Mouse (Mus musculus) kidney, adult 9 months (tissue): ENCODE data around the gene Smc1a.

Source experiments
- DNase-seq: peaks from one replicate; pipeline ENCODE4 v3.0.0; 2022

The Smc1a gene

DNA sequence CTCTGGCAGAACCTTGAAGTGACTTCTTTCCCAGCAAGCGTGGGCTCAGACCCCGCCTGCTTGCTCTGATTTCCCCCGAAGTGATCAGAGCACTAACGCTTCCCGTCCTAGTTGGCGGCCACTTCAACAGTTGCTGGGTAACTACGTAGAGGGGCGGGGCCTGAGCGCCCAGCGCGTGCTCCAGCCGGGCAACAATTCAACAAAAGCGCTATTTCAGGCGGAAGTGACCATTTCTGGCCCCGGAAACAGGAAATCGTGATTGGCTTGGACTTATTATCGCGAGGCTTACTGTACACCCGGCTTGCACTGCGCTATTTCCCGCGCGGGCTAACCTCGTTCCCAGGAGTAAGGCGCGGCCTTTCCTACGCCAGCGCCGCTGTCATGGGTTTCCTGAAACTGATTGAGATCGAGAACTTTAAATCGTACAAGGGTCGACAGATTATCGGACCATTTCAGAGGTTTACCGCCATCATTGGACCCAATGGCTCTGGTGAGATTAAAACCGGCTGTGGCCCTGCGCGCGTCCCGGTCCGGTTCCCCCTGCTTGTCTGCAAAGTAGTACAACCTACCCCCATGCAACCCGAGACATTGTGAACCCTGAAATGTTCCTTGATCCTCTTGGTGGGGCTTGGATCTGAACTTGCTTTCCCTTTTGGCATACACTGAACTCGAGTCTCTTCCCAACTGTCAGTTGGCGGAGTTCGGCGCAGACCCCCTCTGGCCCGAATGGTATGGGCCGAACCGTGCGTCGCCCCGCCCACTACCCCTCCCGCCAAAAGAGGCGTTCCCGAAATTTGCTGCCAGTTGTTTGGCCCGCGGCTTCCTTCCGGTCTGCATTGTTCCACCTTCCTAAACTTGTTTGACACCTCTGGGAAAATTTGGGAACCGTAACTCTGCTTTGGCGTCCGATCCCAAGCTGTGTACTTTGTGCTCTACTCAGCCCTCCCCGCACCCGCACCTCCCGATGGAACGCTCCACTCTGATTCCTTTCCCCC is at the start of gene Smc1a, which contains the start of gene Ribc1:
Smc1a (plus strand) TSS at position 278 of the 995 bp plus-strand sequence.
Ribc1 (minus strand) TSS at position 145 of the 995 bp plus-strand sequence.
- DNase-seq = peak; percentile 96

- no peak for DNase-seq
Measured at GRCm38 (mm10) chrX:151999006-151999710, 17.1 kb upstream of the Smc1a start.

DNA sequence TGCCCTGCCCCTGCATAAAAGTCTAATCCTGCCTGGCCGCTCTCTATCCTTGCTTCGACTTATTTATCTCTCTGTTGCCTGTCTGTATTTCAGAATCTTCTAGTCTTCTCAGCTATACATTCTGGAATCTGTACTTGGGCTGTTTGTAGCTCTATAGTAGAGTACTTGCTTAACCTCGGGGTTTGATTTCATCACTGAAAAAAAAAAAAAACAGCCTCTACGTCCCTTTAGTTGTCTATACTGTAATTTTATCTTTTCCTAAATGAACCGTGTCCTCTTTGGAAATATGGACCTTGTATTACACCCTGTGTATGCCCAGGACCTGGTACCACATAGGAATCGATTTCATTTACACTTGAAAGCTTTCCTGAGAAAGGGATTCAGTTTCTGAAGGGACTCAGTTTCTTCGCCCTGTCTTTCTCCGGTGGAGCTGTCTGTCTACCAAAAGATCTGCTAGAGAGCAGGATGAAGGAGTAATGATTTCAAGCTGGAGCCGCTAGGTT is 15.0 kb upstream of the Smc1a start:
- DNase-seq = no peak

GRCm38 (mm10) chrX:152001737-152002710 is 14.2 kb upstream of the Smc1a start, which contains the start of gene Hsd17b10:
Gene Hsd17b10, plus strand, starts transcription at chrX:152001845.
- peak; percentile 90 for DNase-seq

DNA sequence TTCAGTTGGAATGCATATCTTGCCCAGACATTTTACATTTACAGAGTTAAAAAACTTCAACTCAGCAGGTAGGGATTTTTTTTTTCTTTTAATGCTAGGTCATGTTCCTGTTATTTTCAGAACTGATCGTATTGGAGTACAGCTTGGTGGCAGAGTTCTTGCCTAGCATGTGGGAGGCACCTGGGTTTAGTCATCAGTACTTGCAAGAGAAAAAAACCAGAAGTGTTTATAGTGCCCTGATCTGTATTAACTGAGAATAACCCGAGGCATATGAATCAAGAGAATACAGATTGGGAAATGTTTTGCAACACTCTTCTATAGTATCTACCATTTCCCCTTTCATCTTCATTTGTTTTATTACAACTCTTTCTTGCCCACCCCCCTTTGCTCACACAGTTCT is 13.4 kb upstream of the Smc1a start:
- DNase-seq = no peak

DNA sequence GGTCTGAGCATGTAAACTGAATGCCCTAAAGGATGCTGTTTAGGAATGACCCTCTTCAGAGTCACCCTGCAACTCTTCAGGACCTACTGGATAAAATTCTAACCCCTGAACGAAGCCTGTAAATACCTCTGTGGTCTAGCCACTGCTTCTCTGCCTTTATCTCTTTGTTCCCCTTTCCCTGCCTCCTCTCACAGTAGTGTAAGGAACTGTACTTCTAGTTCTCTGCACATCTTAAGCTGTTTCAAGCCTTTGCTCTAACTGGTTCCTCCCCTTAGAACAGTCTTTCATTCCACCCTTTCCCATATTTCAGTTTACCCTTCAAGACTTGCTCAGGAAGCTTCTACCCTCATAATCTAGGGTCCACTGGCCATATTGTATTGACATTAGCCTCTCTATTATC is 8.4 kb upstream of the Smc1a start:
- no peak for DNase-seq

- DNase-seq = no peak
Measured at GRCm38 (mm10) chrX:152015752-152016150, 477 bp upstream of the Smc1a start.

DNA sequence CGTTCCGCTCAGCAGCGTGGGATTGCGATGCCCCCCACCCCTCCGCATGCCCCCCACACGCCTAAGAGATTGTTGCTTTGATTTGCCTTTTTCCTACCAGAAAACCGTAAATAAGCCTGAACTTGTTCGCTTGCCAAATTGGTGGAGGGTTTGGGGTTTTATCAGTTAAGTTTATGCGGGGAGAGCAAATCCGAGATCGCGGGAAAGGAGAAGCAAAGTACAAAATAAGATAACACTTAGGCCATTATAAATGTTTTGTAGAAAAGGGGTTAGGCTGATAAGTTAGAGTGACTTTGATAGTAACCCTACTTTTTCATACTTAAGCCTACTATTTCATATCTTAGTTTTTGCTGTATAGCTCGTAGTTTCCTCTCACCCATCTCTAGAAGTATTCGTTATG is 958 bp downstream of the Smc1a start:
- no peak for DNase-seq

DNA sequence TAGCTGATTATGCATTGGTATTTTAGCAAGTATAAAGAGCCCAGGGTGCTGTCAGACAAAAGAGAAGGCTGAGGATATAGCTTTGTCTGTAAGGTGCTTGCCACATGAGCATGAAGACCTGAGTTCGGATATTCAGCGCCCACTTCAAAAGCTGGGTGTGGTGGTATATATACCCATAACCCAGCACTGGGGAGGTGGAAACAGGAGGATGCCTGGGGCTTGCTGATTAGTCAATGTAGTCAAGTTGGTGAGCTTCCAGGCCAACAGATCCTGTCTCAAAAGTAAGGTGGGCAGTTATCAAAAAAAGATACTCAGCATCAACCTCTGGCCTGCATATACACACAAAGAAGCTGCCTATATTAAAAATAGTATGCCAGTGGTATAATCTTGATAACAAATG is 3.1 kb downstream of the Smc1a start:
- no peak for DNase-seq

DNA sequence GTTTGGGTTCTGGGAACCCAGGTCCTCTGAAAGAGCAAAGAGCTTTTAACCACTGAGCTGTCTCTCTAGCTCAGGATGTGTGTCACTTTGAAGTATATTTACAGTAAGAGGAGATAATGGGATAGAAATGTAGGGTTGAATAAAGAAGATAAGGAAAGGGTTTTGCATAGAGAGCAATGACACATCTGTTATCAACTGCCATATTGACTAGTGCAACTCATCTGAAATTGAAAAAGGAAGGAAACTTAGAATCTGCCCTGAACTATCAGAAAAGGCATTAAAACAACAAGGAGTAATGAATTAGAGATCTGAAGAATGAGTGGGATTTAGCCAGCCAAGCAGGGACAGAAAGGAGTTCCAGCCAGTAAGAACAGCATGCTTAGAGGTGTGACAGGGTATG is 23.6 kb downstream of the Smc1a start:
- no peak for DNase-seq

DNA sequence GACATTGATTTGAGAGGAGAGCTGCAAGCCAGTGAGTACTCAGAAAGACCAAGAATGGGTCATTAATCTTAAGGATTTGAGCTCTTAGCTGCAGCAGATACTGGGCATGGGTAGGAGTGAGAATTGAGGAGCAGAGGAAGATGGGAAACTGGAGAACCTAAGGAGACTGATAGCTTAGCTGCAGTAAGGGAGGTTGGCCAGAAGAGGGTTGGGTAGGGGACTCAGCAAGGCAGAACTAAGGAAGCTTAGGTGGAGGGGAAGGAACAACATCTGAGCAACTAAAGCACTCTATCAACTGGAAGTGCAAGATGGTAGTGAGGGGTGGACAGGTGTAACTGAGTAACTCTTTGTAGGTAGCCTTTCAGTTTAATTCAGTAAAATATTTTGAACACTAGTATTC is 31.0 kb downstream of the Smc1a start:
- DNase-seq = no peak

- no peak for DNase-seq
Measured at GRCm38 (mm10) chrX:152052546-152052945, 36.3 kb downstream of the Smc1a start.

DNA sequence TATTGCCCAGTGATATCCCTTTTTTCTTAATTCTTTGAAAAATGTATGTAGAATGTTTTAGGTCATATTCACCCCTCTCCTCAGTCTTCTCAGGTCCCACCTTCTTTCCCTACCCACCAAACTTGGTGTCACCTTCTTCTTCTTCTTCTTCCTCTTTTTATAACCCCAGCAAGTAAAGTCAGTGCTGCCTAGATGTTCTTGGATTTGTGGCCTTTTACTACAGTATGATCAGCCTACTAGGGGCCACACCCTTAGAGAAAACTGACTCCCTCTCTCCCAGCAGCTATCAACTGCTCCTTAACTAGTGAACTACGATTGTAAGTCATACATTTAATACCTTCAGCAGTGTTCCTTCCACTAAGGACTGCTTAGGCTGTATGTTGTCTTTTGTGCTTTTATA is 37.9 kb downstream of the Smc1a start:
- no peak for DNase-seq

GRCm38 (mm10) chrX:152065674-152066073 is 49.4 kb downstream of the Smc1a start:
- no peak for DNase-seq

DNA sequence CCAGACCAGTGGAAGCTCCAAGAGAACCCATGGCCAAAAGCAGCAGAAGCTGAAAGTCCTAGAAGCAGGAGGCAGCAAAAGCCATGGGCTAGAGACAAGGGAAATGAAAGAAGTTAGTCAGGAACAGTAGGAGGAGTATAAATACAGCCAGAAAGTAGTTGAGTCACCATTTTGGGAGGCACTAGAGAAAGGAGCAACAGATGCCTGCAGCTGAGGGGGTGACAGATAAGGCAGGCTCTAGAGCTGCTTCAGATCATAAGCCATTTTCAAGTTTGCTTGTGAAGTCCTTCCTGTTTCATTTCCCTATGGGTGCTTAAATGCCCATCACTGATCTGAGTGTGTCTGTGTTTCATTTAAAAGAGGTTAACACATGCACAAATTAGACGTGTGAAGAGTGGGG is 51.6 kb downstream of the Smc1a start:
- no peak for DNase-seq

GRCm38 (mm10) chrX:152089832-152090614 is 73.8 kb downstream of the Smc1a start:
- peak; percentile 5 for DNase-seq

DNA sequence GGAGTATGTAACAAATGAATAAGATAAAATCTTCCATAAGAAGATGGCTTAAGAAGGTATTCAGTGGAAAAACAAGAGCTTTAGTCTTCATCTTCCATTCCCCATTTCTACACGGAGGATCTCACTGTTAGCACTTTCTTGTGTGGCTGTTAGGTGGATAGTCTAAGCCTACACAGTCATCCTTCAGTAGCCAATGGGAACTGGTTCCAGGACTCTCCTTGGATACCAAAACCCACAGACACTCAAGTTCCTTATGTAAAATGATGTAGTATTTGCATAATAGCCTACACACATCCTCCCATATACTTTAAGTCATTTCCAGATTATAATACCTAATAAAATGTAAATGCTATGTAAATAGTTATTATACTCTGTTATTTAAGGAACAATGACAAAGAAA is 81.3 kb downstream of the Smc1a start:
- no peak for DNase-seq
